Mouse (Mus musculus) forebrain, embryonic 12.5 days (tissue): ENCODE data around the gene Trappc2l. TPM values are rescaled to one million over a fixed set of nuclear protein-coding genes. Genes with fewer than 3 reads are reported as not detected.

Experiments
- ATAC-seq: fragments of 200-750 bp; cut with Nextera tagmentation; 2 replicates; pipeline ENCODE4 v1.8.0; 2017; ENCODE audit warnings: moderate TSS enrichment; ENCODE audit not compliant: low FRiP score
- H3K27ac ChIP-seq: fragments of 300-500 bp; sonication (generic); 2 replicates; pipeline ENCODE4 v1.5.1; 2016; ENCODE audit warnings: mild to moderate bottlenecking
- H3K27me3 ChIP-seq: fragments of 300-500 bp; sonication (generic); 2 replicates; pipeline ENCODE4 v1.6.1; 2016; ENCODE audit warnings: mild to moderate bottlenecking
- H3K36me3 ChIP-seq: fragments of 300-500 bp; sonication (generic); replicated peaks from 2 replicates; pipeline ENCODE4 v1.6.1; 2016; ENCODE audit warnings: mild to moderate bottlenecking
- H3K4me1 ChIP-seq: fragments of 300-500 bp; sonication (generic); 2 replicates; pipeline ENCODE4 v1.6.1; 2016
- H3K4me2 ChIP-seq: fragments of 300-500 bp; sonication (generic); 2 replicates; pipeline ENCODE4 v1.6.1; 2016; ENCODE audit warnings: mild to moderate bottlenecking, moderate library complexity
- H3K4me3 ChIP-seq: fragments of 300-500 bp; sonication (generic); replicated peaks from 2 replicates; pipeline ENCODE4 v1.5.1; 2016; ENCODE audit warnings: mild to moderate bottlenecking
- H3K9ac ChIP-seq: fragments of 300-500 bp; sonication (generic); 2 replicates; pipeline ENCODE4 v1.6.1; 2016; ENCODE audit warnings: mild to moderate bottlenecking
- H3K9me3 ChIP-seq: fragments of 300-500 bp; sonication (generic); 2 replicates; pipeline ENCODE4 v1.6.1; 2016
- WGBS: fragments of 180-500 bp; shearing (Covaris S2); methylation state at CpG from one replicate; pipeline ENCODE4 v1.1.7; 2016; 5-methylcytosine and 5-hydroxymethylcytosine counted together
- microRNA-seq: library from miRNA; unstranded; fragments of <30 nt; microRNA quantifications from one replicate; pipeline ENCODE4, GENCODE M21; 2017
- polyA plus RNA-seq: library from polyadenylated mRNA; unstranded; fragments of >200 nt; fragmentation: Nextera tagmentation; extraction: Ambion mirVana; gene quantifications from 2 replicates; pipeline ENCODE4 v1.2.1, GENCODE M21; 2016

Gene Trappc2l
- polyA plus RNA-seq, 1 experiment from 2014 or later: 42.2 TPM

- peak; percentile 59; the same call in 1 of the 2 replicates for ATAC-seq
- Histone ChIP-seq H3K4me3 (no peak overlapping the region), H3K4me1 (peaks cover 52% of the 10 kb centered on the region), H3K9ac (no peak overlapping the region), H3K9me3 (no peaks in the 10 kb centered on the region), H3K4me2 (0 out of 2 replicates have a peak overlapping the region, but pooled peaks have one; percentile 0), H3K36me3 (no peaks in the 10 kb centered on the region), H3K27ac (peak overlapping the region; percentile 51), H3K27me3 (peaks cover 36% of the 10 kb centered on the region)
- 68% methylated on average over 12 of the region's 14 CpGs for WGBS
Measured at GRCm38 (mm10) chr8:122665667-122666316, 54.4 kb downstream of the Trappc2l start.

Small RNA genes lying within 50 kb of the gene (microRNA-seq; reads per million reads assigned to microRNA genes)
- not detected for gene Mir6396

Other genes starting within 250 kb of the Trappc2l start
- gene Zc3h18, start 235.0 kb upstream of the Trappc2l start, polyA plus RNA-seq: 71.8 and 75.5 TPM in 2 replicates
- gene Il17c, start 189.6 kb upstream of the Trappc2l start, polyA plus RNA-seq: not detected in 2 replicates
- gene Cyba, start 178.7 kb upstream of the Trappc2l start, polyA plus RNA-seq: 37.8 and 42.6 TPM in 2 replicates
- gene Mvd, start 168.2 kb upstream of the Trappc2l start, polyA plus RNA-seq: 39.3 and 42.6 TPM in 2 replicates
- 0.15 TPM in 1 of 2 replicates, not detected in the other for gene Snai3, start 150.9 kb upstream of the Trappc2l start, polyA plus RNA-seq
- gene Rnf166, start 135.6 kb upstream of the Trappc2l start, polyA plus RNA-seq: 35.1 and 35.4 TPM in 2 replicates
- gene Ctu2, start 135.5 kb upstream of the Trappc2l start, polyA plus RNA-seq: 79.6 and 83.2 TPM in 2 replicates
- gene Piezo1, start 60.3 kb upstream of the Trappc2l start, polyA plus RNA-seq: 4.7 and 4.9 TPM in 2 replicates
- 43.7 and 46.0 TPM in 2 replicates for gene Cdt1, start 43.6 kb upstream of the Trappc2l start, polyA plus RNA-seq
- gene Aprt, start 34.7 kb upstream of the Trappc2l start, polyA plus RNA-seq: 170 and 188 TPM in 2 replicates
- 4.2 and 5.0 TPM in 2 replicates for gene Galns, start 177 bp upstream of the Trappc2l start, polyA plus RNA-seq
- not detected in 2 replicates for gene Pabpn1l, start 11.1 kb downstream of the Trappc2l start, polyA plus RNA-seq
- 12.2 and 12.4 TPM in 2 replicates for gene Cbfa2t3, start 87.5 kb downstream of the Trappc2l start, polyA plus RNA-seq
- gene Acsf3, start 163.8 kb downstream of the Trappc2l start, polyA plus RNA-seq: 16.1 and 17.3 TPM in 2 replicates
- 0.51 and 0.73 TPM in 2 replicates for gene Cdh15, start 236.3 kb downstream of the Trappc2l start, polyA plus RNA-seq